Mouse (Mus musculus) forebrain, postnatal 0 days (tissue): ENCODE data around the gene Jag2. TPM values are rescaled to one million over a fixed set of nuclear protein-coding genes. Genes with fewer than 3 reads are reported as not detected.

ENCODE experiments used
- ATAC-seq: fragments of 200-750 bp; cut with Nextera tagmentation; 2 replicates; pipeline ENCODE4 v1.8.0; 2017; ENCODE audit warnings: mild to moderate bottlenecking, moderate library complexity
- DNase-seq: peaks from one replicate; pipeline ENCODE4 v3.0.0-alpha.2; 2015
- H3K27ac ChIP-seq: fragments of 300-500 bp; sonication (generic); 2 replicates; pipeline ENCODE4 v1.5.1; 2014; ENCODE audit warnings: low read depth, mild to moderate bottlenecking, antibody characterized with exemption, low read length, moderate library complexity, mixed read lengths
- H3K27me3 ChIP-seq: fragments of 300-500 bp; sonication (generic); 2 replicates; pipeline ENCODE4 v1.6.1; 2014; ENCODE audit warnings: mild to moderate bottlenecking, low read length, mixed read lengths; ENCODE audit not compliant: insufficient read depth
- H3K36me3 ChIP-seq: fragments of 300-500 bp; sonication (generic); 2 replicates; pipeline ENCODE4 v1.6.1; 2014; ENCODE audit warnings: mild to moderate bottlenecking, moderate library complexity; ENCODE audit not compliant: insufficient read depth
- H3K4me1 ChIP-seq: fragments of 300-500 bp; sonication (generic); 2 replicates; pipeline ENCODE4 v1.6.1; 2014; ENCODE audit warnings: antibody characterized with exemption; ENCODE audit not compliant: insufficient read depth
- H3K4me2 ChIP-seq: fragments of 300-500 bp; sonication (generic); 2 replicates; pipeline ENCODE4 v1.6.1; 2014; ENCODE audit warnings: low read depth, mild to moderate bottlenecking, moderate library complexity
- H3K4me3 ChIP-seq: fragments of 300-500 bp; sonication (generic); 2 replicates; pipeline ENCODE4 v1.5.1; 2014; ENCODE audit warnings: low read depth, low read length, mixed read lengths
- H3K9ac ChIP-seq: fragments of 300-500 bp; sonication (generic); 2 replicates; pipeline ENCODE4 v1.6.1; 2014; ENCODE audit warnings: mild to moderate bottlenecking
- H3K9me3 ChIP-seq: fragments of 300-500 bp; sonication (generic); 2 replicates; pipeline ENCODE4 v1.6.1; 2016; ENCODE audit warnings: low read length
- CTCF ChIP-seq: sonication (generic); IDR thresholded peaks from 2 replicates; pipeline ENCODE4 v1.5.1; 2016; ENCODE audit warnings: antibody characterized with exemption, control low read depth, low read depth
- WGBS: fragments of 180-500 bp; shearing (Covaris S2); extraction: QIAGEN DNeasy Blood & Tissue Kit; methylation state at CpG from one replicate; pipeline ENCODE4 v1.1.7; 2014; 5-methylcytosine and 5-hydroxymethylcytosine counted together
- polyA plus RNA-seq: library from polyadenylated mRNA; unstranded; fragments of >200 nt; fragmentation: Nextera tagmentation; extraction: Ambion mirVana; gene quantifications from 2 replicates; pipeline ENCODE4 v1.2.1, GENCODE M21; 2015
- total RNA-seq: library from RNA; depleted of rRNA; stranded (reverse); fragments of >200 nt; gene quantifications from 2 replicates; pipeline ENCODE4 v1.2.3, GENCODE M21; 2014

The Jag2 gene
- total and polyA plus RNA-seq, 2 experiments from 2014 or later = 7.9 to 69.4 TPM

- TF ChIP-seq CTCF = no peak
- no peak for ATAC-seq
- Histone ChIP-seq H3K4me3 (peak overlapping the region; percentile 33), H3K27ac (no peak overlapping the region), H3K9ac (no peak overlapping the region), H3K36me3 (no peaks in the 10 kb centered on the region), H3K4me1 (0 out of 2 replicates have a peak, but pooled peaks cover 3% of the 10 kb centered on the region), H3K9me3 (no peaks in the 10 kb centered on the region), H3K4me2 (peak overlapping the region; percentile 54), H3K27me3 (peaks cover 60% of the 10 kb centered on the region)
- WGBS = 6% methylated on average over 17 of the region's 17 CpGs
- DNase-seq = no peak
These were observed 52.5 kb downstream of the Jag2 start for GRCm38 (mm10) chr12:112877073-112877576.

GRCm38 (mm10) chr12:112876332-112877072, 53.1 kb downstream of the Jag2 start:
- Histone ChIP-seq H3K4me2 (peak overlapping the region; percentile 30), H3K27me3 (peaks cover 60% of the 10 kb centered on the region), H3K9me3 (no peaks in the 10 kb centered on the region), H3K9ac (peak overlapping the region; percentile 10; the same call in 1 of the 2 replicates), H3K36me3 (no peaks in the 10 kb centered on the region), H3K4me3 (peak overlapping the region; percentile 16), H3K4me1 (0 out of 2 replicates have a peak, but pooled peaks cover 3% of the 10 kb centered on the region), H3K27ac (no peak overlapping the region)
- WGBS = 5% methylated on average over 28 of the region's 28 CpGs
- ATAC-seq = peak; percentile 37
- no peak for DNase-seq
- TF ChIP-seq CTCF = no peak

- Histone ChIP-seq H3K4me2 (no peak overlapping the region), H3K4me1 (0 out of 2 replicates have a peak, but pooled peaks cover 3% of the 10 kb centered on the region), H3K36me3 (no peaks in the 10 kb centered on the region), H3K4me3 (no peak overlapping the region), H3K9me3 (no peaks in the 10 kb centered on the region), H3K27me3 (peaks cover 60% of the 10 kb centered on the region), H3K9ac (no peak overlapping the region), H3K27ac (no peak overlapping the region)
- DNase-seq (peak; percentile 86), ATAC-seq (peak; percentile 77)
- 24% methylated on average over 16 of the region's 16 CpGs for WGBS
- TF ChIP-seq CTCF = peak; percentile 89
These were observed 54.2 kb downstream of the Jag2 start for GRCm38 (mm10) chr12:112875225-112876013.

GRCm38 (mm10) chr12:112874199-112874598, 55.4 kb downstream of the Jag2 start:
- Histone ChIP-seq H3K4me3 (peak overlapping the region; percentile 16; the same call in 1 of the 2 replicates), H3K4me2 (peak overlapping the region; percentile 29; the same call in 1 of the 2 replicates), H3K27me3 (peaks cover 60% of the 10 kb centered on the region), H3K36me3 (no peaks in the 10 kb centered on the region), H3K27ac (no peak overlapping the region), H3K9ac (0 out of 2 replicates have a peak overlapping the region, but pooled peaks have one; percentile 14), H3K4me1 (0 out of 2 replicates have a peak, but pooled peaks cover 3% of the 10 kb centered on the region), H3K9me3 (no peaks in the 10 kb centered on the region)
- TF ChIP-seq CTCF = no peak
- no peak for DNase-seq
- 18% methylated on average over 22 of the region's 22 CpGs for WGBS
- ATAC-seq = no peak

- DNase-seq (peak; percentile 76), ATAC-seq (peak; percentile 26; the same call in 1 of the 2 replicates)
- peak overlapping the region; percentile 29; the same call in 1 of the 2 replicates for H3K4me2 ChIP-seq
- H3K9ac ChIP-seq = 0 out of 2 replicates have a peak overlapping the region, but pooled peaks have one; percentile 14
- no peak overlapping the region for H3K27ac ChIP-seq
- no peaks in the 10 kb centered on the region for H3K9me3 ChIP-seq
- peak; percentile 80 for TF ChIP-seq CTCF
- 20% methylated on average over 18 of the region's 18 CpGs for WGBS
- H3K4me1 ChIP-seq = 0 out of 2 replicates have a peak, but pooled peaks cover 3% of the 10 kb centered on the region
- peaks cover 55% of the 10 kb centered on the region for H3K27me3 ChIP-seq
- H3K36me3 ChIP-seq = no peaks in the 10 kb centered on the region
- H3K4me3 ChIP-seq = peak overlapping the region; percentile 16; the same call in 1 of the 2 replicates
These were observed 56.0 kb downstream of the Jag2 start for GRCm38 (mm10) chr12:112873452-112874190.

GRCm38 (mm10) chr12:112872991-112873390, 56.6 kb downstream of the Jag2 start:
- DNase-seq (no peak), ATAC-seq (no peak)
- no peaks in the 10 kb centered on the region for H3K9me3 ChIP-seq
- no peak for TF ChIP-seq CTCF
- H3K4me1 ChIP-seq = 0 out of 2 replicates have a peak, but pooled peaks cover 3% of the 10 kb centered on the region
- no peaks in the 10 kb centered on the region for H3K36me3 ChIP-seq
- H3K4me2 ChIP-seq = no peak overlapping the region
- 85% methylated on average over 10 of the region's 10 CpGs for WGBS
- H3K4me3 ChIP-seq = no peak overlapping the region
- H3K9ac ChIP-seq = no peak overlapping the region
- H3K27ac ChIP-seq = no peak overlapping the region
- peaks cover 49% of the 10 kb centered on the region for H3K27me3 ChIP-seq
